Mouse (Mus musculus): ENCODE results near the gene Vil1.

DNA sequence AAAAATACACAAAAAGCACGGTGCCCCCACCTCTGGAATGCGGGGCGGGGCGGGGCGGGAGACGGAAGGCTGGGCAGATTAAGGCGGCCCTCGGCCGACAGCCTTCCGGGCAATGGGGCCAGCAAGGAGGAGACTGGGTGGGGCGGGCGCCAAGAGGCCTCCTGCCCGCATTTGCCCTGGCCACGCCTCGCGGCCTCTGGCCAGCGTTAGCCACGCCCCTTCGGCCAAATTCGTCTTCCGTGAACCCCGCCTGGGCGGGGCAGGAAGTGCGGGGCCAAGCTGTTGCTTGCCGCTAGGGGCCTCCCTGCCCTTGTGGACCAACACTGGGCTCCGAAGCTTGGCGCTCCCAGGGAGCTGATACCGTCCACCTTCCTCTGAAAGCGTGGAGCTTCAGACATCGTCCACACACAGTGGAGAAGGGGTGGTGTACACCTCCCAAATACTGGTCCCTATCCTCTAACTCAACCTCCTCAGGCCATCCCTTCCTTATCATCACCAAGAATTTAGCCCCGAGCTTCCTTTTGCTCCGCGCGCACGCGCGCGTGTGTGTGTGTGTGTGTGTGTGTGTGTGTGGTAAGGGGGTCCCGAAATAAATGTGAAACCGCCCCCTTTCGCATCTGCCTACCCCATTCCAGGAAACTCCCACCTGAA, 11.8 kb upstream of the Vil1 start:
- TF ChIP-seq POLR2A (IDR thresholded peaks at IDR 0.05; ENCODE audit: low read depth, low read length), result peak; percentile 80
- TF ChIP-seq CTCF (IDR thresholded peaks at IDR 0.05; ENCODE audit: extremely low read depth, insufficient read depth, insufficient read length, insufficient replicate concordance), result peak; percentile 76
